Mouse (Mus musculus) layer of hippocampus, adult 11-12 months (tissue): Measurements from ENCODE around the gene Fam151b.

Experiments
- DNase-seq: peaks from one replicate; pipeline ENCODE4 v3.0.0; 2022; ENCODE audit warnings: low spot score

Gene Fam151b

DNA sequence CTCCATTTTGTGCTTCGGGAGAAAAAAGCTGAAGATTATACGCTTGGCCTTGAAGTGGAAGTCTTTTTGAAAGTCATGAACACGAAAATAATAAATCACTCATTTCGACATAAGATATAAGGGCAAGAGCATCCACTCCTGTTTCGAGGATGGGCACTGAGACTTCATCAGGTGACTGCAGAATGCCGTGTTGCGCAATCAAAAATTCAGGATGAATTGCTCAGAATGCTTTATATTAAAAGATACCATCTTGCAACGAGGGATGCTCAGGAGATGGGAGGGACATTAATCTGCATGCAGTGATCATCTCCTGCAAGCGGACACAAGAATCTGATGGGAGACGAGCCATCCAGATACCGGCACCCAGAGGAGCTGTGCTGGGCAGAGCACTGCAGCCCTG lies 64.2 kb downstream of the Fam151b start:
- DNase-seq, result no peak

DNA sequence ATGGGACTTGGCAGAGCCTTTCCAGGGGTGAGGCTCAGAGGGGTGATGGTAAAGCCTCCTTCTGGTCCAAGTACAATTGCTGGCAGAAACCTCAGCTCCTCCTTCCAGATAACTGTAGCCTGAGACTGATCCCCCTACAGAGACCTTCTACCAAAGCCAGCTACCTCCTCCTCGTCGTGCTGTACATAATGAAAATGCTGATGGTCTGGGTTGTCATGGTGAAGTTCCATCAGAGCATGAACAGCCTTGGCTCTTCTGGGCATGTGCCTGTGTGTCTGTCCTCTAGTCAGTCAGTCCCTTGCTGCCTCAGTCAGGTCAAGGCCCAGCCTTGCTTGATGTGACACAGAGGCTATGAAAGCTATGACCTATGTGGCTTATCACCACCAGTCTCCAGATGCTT lies 73.3 kb downstream of the Fam151b start:
- DNase-seq, result no peak

DNA sequence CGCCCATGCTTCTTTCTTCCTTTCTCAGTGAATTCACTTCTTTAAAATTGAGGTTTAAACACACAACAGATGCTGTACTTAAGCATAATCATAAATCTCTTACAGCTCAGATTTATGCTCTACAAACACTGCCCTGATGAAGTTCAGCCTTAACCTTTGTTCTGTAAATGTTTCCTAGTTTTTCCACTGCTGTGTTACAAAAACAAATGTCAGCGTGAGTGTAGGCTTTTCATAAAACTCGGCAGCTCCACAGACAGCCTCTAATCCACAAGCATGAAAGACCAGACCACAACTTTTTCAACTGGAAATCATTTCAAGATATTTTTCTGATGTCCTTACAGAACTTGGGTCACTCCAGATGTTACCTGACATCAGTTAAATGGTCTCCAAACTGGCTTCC lies 80.3 kb downstream of the Fam151b start:
- no peak for DNase-seq

DNA sequence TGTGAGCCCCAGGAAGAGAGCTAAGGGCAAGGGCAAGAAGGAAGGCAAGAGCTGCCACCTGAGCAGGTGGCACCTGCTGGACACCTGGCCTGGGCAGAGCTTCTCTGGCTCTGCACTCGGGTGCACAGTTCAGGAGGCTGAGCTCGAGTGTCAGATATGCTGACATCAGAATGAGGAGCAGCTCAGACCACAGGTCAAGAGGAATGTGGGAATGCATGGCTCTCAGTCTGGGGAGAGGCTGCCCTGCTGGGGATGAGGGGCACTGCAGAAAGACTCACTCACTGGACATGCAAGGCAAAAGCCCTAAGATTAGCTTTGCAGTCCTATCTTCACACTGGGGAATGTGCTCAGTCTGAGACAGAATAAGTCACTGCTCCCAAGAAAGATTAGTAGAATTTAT lies 81.8 kb downstream of the Fam151b start:
- no peak for DNase-seq
